Mouse (Mus musculus) cerebellum, postnatal 14 days (tissue): ENCODE measurements around the gene Ly6f.

Source experiments
- DNase-seq, 2 experiments: peaks; one replicate each; pipeline ENCODE4 v3.0.0; 2021; ENCODE audit warnings: mixed read lengths in 2 of 2

Ly6f gene

DNA sequence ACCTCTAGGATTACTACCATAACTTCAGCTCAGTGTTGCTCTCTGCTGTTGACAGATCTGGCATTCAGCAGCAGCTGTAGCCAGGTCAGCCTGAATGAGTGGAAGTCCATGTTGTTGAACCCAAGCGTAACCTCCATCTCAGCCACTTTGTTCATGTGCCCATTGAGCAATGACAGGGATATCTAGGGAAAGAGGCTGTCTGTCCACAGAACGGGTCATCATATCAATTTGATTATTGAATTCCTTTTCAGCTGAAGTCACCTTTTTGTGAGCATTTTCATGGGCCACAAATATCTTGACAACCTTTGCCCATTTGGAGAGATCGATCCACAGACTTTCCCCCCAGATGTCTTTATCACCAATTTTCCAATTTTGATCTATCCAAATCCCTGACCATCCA lies 51.9 kb downstream of the Ly6f start:
- DNase-seq, result no peak
